Mouse (Mus musculus): Measurements from ENCODE around the gene Arhgef28.
A peak's percentile ranks its signal among the peaks of the same experiment; 100 is the strongest.

Gene Arhgef28

GRCm38 (mm10) chr13:98183157-98183878, 22.9 kb downstream of the Arhgef28 start:
- peak; percentile 41 for DNase-seq (ENCODE audit: low spot score)

GRCm38 (mm10) chr13:98182330-98182729, 23.9 kb downstream of the Arhgef28 start:
- no peak for DNase-seq (ENCODE audit: low spot score)

GRCm38 (mm10) chr13:98180636-98181035, 25.6 kb downstream of the Arhgef28 start:
- no peak for DNase-seq (ENCODE audit: low spot score)

DNA sequence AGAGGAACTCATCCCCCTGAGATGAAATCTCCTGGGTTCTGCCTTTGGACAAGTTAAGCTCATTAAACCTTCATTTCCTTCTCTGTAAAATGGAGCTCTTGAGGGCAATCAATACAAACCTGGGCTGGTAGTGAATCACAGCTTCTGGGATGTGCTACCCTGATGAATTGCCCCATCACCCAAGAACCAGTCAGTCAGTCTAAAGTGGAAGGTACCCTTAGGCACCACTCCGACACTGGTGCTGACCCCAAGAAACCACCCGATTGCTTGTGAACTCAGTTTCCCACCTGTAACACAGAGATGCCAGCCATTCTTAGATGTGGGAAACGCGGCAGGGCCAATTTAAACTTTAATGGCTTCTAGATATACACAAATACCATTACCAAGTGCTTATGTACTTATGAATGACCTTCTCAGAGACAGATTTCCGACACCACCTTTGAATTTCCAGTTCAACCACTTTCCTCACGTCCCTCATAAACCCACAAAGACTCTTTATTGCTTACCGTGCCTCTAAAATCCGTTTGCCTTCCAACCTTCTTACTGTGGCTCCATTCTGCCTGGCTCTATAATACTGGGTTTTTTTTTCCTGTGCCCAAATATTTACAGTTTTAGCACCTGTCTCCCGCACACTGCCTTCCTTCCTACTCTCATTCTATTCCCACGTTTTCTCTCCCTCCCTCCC, 30.8 kb downstream of the Arhgef28 start:
- no peak for DNase-seq (ENCODE audit: low spot score)

GRCm38 (mm10) chr13:98173008-98173407, 33.2 kb downstream of the Arhgef28 start:
- DNase-seq (ENCODE audit: low spot score): no peak

DNA sequence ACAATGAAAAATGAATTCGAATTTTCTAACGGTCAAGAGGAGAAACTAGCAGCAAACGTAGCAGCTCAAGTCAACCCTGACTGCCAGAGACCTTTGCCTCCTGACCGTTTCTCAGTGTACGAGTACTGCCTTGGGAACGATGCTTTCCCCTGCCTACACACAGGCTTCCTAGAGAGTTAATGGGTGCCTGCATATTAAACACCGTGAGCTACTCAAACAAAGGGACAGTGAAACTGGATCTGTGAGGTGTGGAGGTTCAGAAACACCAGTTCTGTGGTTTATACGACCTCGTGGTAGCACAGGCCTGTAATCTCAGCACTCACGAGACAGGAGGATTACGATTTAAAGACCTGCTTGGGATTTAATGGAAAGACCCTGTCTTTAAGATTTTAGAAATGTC, 33.9 kb downstream of the Arhgef28 start:
- no peak for DNase-seq (ENCODE audit: low spot score)

DNA sequence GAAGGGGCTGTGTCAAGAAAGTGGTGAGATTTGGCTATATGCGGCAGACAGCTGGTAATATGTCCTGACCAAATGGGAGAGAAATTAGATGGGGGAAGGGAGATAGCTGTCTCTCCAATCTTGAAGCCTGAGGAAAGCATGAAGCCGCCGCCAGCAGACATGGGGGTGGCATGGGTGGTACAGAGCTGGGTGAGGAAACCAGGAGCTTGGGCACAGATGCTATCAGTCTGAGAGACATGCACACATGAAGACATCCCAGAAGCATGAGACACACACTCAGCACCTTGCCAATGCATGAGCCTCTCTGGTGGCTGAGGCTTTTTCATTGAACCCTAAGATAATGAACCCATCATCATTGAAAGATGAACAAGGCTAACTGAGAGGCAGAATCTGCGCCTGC, 34.5 kb downstream of the Arhgef28 start:
- DNase-seq (ENCODE audit: low spot score): no peak

DNA sequence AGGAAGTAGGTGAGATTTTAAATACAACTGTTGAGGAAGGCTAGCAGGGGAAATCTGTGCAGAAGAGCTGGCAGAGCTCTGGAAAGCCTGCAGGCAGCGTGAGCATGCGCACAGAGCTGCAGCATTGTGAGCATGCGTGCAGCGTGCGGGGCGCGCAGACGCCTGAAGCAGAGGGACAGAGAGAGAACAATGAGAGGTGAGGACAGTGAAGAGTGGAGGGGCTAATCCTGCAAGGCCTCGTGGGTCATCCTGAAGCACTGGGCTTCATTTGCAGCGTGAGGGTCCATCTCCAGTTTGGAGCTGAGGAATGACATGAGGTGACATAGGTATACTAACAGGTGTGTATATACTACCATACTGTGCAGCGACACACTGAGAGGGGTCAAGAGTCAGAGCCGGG, 35.0 kb downstream of the Arhgef28 start:
- no peak for DNase-seq (ENCODE audit: low spot score)

- DNase-seq (ENCODE audit: low spot score): no peak
These were observed 41.4 kb downstream of the Arhgef28 start for GRCm38 (mm10) chr13:98164878-98165277.

DNA sequence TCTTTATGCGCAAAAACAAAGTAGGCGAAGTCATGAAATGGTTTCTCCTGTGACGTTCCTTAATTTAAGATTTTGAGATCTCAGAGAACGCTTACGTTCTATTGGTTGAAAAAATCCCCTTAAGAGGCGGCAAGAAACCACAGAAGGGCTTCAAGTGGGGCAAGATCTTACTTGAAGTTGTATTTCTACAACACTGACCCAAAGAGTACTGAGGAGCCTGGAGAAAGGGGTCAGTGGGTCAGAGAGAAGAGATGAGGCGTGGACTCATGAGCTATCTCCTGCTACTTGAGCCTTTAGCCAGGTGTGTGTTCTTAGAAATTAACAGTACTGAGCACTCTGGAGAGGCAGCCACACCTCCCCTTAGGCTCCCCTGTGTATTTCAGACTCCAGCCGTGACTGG, 44.7 kb downstream of the Arhgef28 start:
- no peak for DNase-seq (ENCODE audit: low spot score)

DNA sequence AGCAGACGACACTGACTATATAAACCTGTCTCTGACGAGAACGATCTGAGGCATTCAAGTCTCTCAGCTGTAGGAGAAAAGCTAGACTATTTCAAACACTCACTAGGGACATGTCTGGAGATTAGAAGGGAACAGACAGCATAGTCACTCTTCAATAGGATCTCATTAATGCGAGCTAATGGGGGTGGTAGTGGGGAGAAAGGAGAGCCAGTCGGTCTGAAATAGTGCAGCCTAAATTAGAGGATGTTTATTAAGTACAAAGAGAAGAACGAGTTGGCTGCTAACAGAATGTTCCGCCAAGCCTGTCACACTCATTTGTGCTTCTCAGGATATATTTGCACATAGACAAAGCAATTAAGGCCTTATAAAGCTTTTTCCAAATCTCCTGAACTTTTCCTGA, 49.6 kb downstream of the Arhgef28 start:
- DNase-seq (ENCODE audit: low spot score): no peak

DNA sequence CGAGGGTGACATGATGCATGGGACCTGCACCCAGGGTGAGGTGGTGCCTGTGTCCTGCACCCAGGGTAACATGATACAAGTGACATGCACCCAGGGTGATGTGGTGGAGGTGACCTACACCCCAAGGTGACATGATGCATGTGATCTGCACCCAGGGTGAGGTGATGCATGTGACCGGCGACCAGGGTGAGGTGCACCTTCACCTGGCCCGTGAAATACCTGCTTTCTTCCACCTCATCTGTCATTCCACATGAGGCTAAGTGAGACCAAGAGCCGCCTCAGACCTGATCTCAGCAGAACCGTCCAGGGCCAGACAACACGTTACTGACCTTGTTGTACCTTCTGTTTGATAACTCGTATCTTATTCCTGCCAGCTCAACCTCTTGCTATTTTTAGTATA, 53.5 kb downstream of the Arhgef28 start:
- DNase-seq (ENCODE audit: low spot score): no peak

- DNase-seq (ENCODE audit: low spot score): no peak
These were observed 58.7 kb downstream of the Arhgef28 start for GRCm38 (mm10) chr13:98147532-98147931.

GRCm38 (mm10) chr13:98146573-98147160, 59.6 kb downstream of the Arhgef28 start:
- no peak for DNase-seq (ENCODE audit: low spot score)

DNA sequence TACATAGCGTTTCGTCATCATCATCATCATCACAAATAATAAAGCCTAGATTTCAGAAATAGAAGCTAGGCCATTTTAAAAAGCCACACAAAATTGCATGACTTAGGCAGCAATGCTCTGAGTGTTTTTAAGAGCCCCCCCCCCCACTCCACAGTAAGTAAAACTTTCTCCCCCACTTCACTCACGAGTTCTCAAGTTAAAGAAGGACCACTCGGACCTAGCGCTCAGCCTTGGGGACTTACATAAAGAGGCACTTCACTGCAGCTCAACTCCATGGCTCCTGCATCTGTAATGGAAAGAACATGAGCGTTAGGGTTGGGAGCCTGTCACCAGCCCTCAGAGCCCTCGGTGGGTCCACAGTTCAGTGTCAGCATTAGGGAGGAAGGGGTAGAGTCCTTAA, 60.9 kb downstream of the Arhgef28 start:
- DNase-seq (ENCODE audit: low spot score): no peak

DNA sequence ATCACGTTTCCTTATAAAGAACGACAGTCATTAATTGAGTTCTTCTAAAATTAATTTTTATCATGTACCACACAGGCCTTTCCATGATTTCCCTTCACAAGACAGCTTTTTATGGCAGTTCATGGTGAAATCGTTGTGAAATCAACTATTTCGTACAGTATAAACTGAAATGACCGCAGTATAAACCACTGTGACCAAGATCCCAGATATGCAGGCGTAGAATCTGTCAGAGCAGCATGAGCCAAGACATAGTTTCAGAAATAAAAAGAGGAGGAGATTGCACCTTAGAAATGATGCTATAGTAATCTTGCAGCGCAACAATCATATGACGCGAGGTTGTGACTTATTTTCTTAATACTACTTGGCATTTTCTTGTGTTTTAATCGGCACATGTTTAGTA, 63.2 kb downstream of the Arhgef28 start:
- DNase-seq (ENCODE audit: low spot score): no peak

GRCm38 (mm10) chr13:98140626-98141025, 65.6 kb downstream of the Arhgef28 start:
- no peak for DNase-seq (ENCODE audit: low spot score)

GRCm38 (mm10) chr13:98138786-98139185, 67.5 kb downstream of the Arhgef28 start:
- no peak for DNase-seq (ENCODE audit: low spot score)

DNA sequence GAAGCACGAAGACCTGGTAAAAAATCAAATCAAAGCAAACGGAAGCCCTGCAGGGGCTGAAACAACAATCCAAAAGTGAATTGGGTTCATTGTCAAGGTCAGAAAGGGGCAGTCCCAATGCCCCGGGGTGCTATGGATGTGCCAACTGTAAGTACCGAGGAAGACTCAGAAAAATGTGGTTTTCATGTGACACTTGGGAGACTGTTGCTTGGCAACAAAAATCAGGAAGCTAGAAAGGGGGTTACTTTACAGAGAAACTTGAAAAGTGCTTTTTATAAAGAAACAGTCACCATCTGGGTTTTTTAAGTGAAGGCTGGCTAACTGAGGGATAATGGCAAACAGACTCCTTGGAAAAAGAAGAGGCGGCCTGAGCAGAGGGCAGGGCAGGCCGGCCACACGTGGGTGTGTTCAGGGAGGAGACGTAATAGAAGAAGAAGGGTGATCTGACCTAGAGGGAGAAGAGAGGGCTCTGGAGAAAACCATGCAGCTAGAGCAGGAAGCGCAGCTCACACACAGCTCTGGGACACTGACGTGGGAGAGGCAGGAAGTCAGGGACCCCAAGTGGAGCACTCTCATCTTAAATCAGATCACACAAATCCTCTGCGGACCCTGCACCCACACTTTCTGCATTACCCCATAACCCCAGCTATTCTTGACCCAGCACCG, 70.2 kb downstream of the Arhgef28 start:
- no peak for DNase-seq (ENCODE audit: low spot score)

DNA sequence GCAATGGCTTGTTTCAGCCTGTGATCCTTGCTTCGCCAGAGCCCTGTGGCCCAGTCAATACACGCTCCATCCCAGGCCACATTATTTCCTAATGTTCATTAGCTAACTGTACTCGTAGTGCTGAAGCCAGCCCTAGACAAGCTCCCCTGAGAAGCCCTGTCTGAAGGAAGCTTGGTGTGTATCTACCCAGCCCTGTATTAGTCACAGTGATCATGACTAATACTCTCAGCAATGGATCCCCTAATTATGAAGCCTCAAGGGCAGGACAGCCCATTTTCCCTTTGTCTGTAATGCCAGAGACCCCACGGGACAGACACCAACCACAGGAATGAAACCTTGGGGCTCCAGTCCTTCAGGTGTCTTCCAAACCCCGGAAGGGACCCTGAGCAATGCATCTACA, 73.3 kb downstream of the Arhgef28 start:
- no peak for DNase-seq (ENCODE audit: low spot score)

GRCm38 (mm10) chr13:98132264-98132663, 74.0 kb downstream of the Arhgef28 start:
- no peak for DNase-seq (ENCODE audit: low spot score)

- DNase-seq (ENCODE audit: low spot score): no peak
These were observed 80.6 kb downstream of the Arhgef28 start for GRCm38 (mm10) chr13:98125666-98126065.

Measured in ovary, postnatal 36 days (tissue).